Mouse (Mus musculus): Measurements from ENCODE around the gene Arhgef16. TPM values are rescaled to one million over a fixed set of nuclear protein-coding genes. Genes with fewer than 3 reads are reported as not detected.

Gene Arhgef16
- polyA plus RNA-seq, 2 experiments = 4.2 to 6.2 TPM

DNA sequence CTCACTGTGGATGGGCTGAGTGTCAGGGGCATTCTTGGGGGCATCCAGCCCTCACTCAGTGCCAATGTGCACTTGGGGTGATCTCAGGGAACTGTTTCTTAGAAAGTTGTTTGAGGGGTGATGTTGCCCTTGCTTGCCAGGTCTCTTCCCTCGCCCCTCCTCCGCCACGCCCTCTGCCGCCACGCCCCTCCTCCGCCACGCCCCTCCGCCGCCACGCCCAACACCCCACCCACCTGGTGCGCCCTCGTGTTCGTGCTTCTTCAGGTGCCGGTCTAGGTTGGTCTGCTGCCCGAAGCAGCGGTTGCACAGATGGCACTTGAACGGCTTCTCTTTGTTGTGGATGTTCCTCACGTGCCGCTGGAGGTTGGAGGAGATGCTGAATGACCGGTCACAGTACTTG, 27.0 kb upstream of the Arhgef16 start:
- no peak overlapping the region for H3K9ac ChIP-seq (ENCODE audit: low read depth, low read length, severe bottlenecking)
- H3K9me3 ChIP-seq (ENCODE audit: control insufficient read depth, low read length) = no peaks in the 10 kb centered on the region
- H3K27ac ChIP-seq (replicated peaks; ENCODE audit: low read depth, low read length) = no peak overlapping the region
- H3K4me3 ChIP-seq (replicated peaks; ENCODE audit: low read length) = no peak overlapping the region
- H3K4me1 ChIP-seq (ENCODE audit: control insufficient read depth, insufficient read depth, low read length) = peaks cover 12% of the 10 kb centered on the region
- 11% methylated on average over 9 of the region's 20 CpGs for WGBS
- peaks cover 47% of the 10 kb centered on the region for H3K36me3 ChIP-seq (ENCODE audit: control insufficient read depth, insufficient read depth, low read length)
- no peak overlapping the region for H3K4me2 ChIP-seq (replicated peaks; ENCODE audit: low read depth, low read length, severe bottlenecking)
- DNase-seq (ENCODE audit: low spot score) = no peak
- no peak for TF ChIP-seq POLR2A (IDR thresholded peaks at IDR 0.05; ENCODE audit: borderline replicate concordance, extremely low read depth, insufficient read depth, insufficient read length)
- no peak for ATAC-seq (ENCODE audit: low FRiP score, low read depth)
- H3K27me3 ChIP-seq (ENCODE audit: control insufficient read depth, insufficient read depth, low read length) = no peaks in the 10 kb centered on the region

GRCm38 (mm10) chr4:154325410-154325809, 23.9 kb upstream of the Arhgef16 start:
- H3K9ac ChIP-seq (ENCODE audit: low read depth, low read length, severe bottlenecking) = no peak overlapping the region
- H3K4me3 ChIP-seq (replicated peaks; ENCODE audit: low read length) = no peak overlapping the region
- H3K27ac ChIP-seq (replicated peaks; ENCODE audit: low read depth, low read length) = no peak overlapping the region
- DNase-seq (ENCODE audit: low spot score) (no peak), ATAC-seq (ENCODE audit: low FRiP score, low read depth) (no peak)
- H3K9me3 ChIP-seq (ENCODE audit: control insufficient read depth, low read length) = no peaks in the 10 kb centered on the region
- no peaks in the 10 kb centered on the region for H3K27me3 ChIP-seq (ENCODE audit: control insufficient read depth, insufficient read depth, low read length)
- TF ChIP-seq POLR2A (IDR thresholded peaks at IDR 0.05; ENCODE audit: borderline replicate concordance, extremely low read depth, insufficient read depth, insufficient read length) = no peak
- 65% methylated on average over 4 of the region's 4 CpGs for WGBS
- H3K4me2 ChIP-seq (replicated peaks; ENCODE audit: low read depth, low read length, severe bottlenecking) = no peak overlapping the region
- 0 out of 2 replicates have a peak, but pooled peaks cover 4% of the 10 kb centered on the region for H3K4me1 ChIP-seq (ENCODE audit: control insufficient read depth, insufficient read depth, low read length)
- H3K36me3 ChIP-seq (ENCODE audit: control insufficient read depth, insufficient read depth, low read length) = peaks cover 57% of the 10 kb centered on the region

GRCm38 (mm10) chr4:154313622-154313967, 12.1 kb upstream of the Arhgef16 start:
- Histone ChIP-seq H3K4me2 (replicated peaks; ENCODE audit: low read depth, low read length, severe bottlenecking) (no peak overlapping the region), H3K36me3 (ENCODE audit: control insufficient read depth, insufficient read depth, low read length) (peaks cover 5% of the 10 kb centered on the region; the same call in 1 of the 2 replicates), H3K9me3 (ENCODE audit: control insufficient read depth, low read length) (no peaks in the 10 kb centered on the region), H3K27ac (replicated peaks; ENCODE audit: low read depth, low read length) (0 out of 2 replicates have a peak overlapping the region, but pooled peaks have one; percentile 55), H3K4me1 (ENCODE audit: control insufficient read depth, insufficient read depth, low read length) (no peaks in the 10 kb centered on the region), H3K4me3 (replicated peaks; ENCODE audit: low read length) (no peak overlapping the region), H3K27me3 (ENCODE audit: control insufficient read depth, insufficient read depth, low read length) (no peaks in the 10 kb centered on the region), H3K9ac (ENCODE audit: low read depth, low read length, severe bottlenecking) (no peak overlapping the region)
- WGBS = 70% methylated on average over 11 of the region's 11 CpGs
- no peak for TF ChIP-seq POLR2A (IDR thresholded peaks at IDR 0.05; ENCODE audit: borderline replicate concordance, extremely low read depth, insufficient read depth, insufficient read length)
- ATAC-seq (ENCODE audit: low FRiP score, low read depth) (peak; percentile 51; the same call in 1 of the 2 replicates), DNase-seq (ENCODE audit: low spot score) (peak; percentile 38)

DNA sequence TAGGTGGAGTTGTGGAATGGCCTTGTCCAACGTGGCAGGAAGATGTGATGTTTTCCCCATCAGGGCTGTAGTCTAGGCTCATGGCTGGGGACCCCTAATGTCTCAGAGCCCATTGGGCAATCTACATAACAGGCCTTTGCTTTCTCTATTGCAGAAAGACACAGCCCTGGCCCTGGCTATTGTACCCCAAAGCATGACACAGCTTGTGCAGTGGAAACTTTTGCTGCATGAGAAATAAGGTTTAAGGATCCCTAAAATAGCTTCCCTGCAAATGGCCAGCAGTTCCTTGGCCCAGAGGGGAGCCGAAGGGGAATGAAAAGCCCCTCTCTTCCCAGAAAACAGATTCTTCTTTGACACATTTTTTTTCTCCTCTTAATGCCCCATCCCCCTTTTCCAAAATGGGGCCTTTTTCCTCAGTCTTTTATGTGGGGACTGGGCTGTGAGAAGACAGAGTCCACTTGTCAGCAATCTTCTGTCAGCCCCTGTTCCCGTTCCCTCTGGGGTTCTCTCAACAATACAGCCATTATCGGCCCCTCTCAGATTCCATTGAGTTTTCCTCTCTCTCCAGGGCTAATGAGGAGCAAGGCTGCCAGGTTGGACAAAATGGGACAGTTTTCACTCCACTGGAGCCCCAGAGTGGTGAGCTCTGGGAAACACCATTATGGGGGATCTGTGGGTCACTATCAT, 11.6 kb upstream of the Arhgef16 start:
- no peaks in the 10 kb centered on the region for H3K27me3 ChIP-seq (ENCODE audit: control insufficient read depth, insufficient read depth, low read length)
- WGBS = 53% methylated on average over 4 of the region's 4 CpGs
- H3K4me1 ChIP-seq (ENCODE audit: control insufficient read depth, insufficient read depth, low read length) = no peaks in the 10 kb centered on the region
- no peak overlapping the region for H3K4me2 ChIP-seq (replicated peaks; ENCODE audit: low read depth, low read length, severe bottlenecking)
- DNase-seq (ENCODE audit: low spot score) = no peak
- no peaks in the 10 kb centered on the region for H3K9me3 ChIP-seq (ENCODE audit: control insufficient read depth, low read length)
- TF ChIP-seq POLR2A (IDR thresholded peaks at IDR 0.05; ENCODE audit: borderline replicate concordance, extremely low read depth, insufficient read depth, insufficient read length) = no peak
- no peak overlapping the region for H3K4me3 ChIP-seq (replicated peaks; ENCODE audit: low read length)
- ATAC-seq (ENCODE audit: low FRiP score, low read depth) = peak; percentile 53; the same call in 1 of the 2 replicates
- no peak overlapping the region for H3K9ac ChIP-seq (ENCODE audit: low read depth, low read length, severe bottlenecking)
- H3K36me3 ChIP-seq (ENCODE audit: control insufficient read depth, insufficient read depth, low read length) = 0 out of 2 replicates have a peak, but pooled peaks cover 3% of the 10 kb centered on the region
- peak overlapping the region; percentile 65; the same call in 1 of the 2 replicates for H3K27ac ChIP-seq (replicated peaks; ENCODE audit: low read depth, low read length)

DNA sequence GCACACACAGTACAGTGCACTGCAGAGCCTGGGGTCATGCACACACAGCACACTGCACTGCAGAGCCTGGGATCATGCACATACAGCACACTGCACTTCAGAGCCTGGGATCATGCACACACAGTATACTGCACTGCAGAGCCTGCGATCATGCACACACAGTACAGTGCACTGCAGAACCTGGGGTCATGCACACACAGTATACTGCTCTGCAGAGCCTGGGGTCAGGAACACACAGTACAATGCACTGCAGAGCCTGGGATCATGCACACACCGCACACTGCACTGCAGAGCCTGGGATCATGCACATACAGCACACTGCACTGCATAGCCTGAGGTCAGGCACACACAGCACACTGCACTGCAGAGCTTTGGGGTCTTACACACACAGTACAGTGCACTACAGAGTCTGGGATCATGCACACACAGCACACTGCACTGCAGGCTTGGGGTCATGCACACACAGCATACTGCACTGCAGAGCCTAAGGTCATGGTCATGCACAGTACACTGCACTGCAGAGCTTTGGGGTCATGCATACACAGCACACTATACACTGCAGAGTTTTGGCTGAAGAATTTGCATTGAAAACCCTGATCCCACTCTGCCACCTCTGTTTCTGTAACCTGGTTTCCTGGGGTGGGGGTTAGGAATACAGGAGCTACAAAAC, 10.8 kb upstream of the Arhgef16 start:
- no peak overlapping the region for H3K4me3 ChIP-seq (replicated peaks; ENCODE audit: low read length)
- DNase-seq (ENCODE audit: low spot score) (no peak), ATAC-seq (ENCODE audit: low FRiP score, low read depth) (no peak)
- TF ChIP-seq POLR2A (IDR thresholded peaks at IDR 0.05; ENCODE audit: borderline replicate concordance, extremely low read depth, insufficient read depth, insufficient read length) = no peak
- no peaks in the 10 kb centered on the region for H3K27me3 ChIP-seq (ENCODE audit: control insufficient read depth, insufficient read depth, low read length)
- no peaks in the 10 kb centered on the region for H3K4me1 ChIP-seq (ENCODE audit: control insufficient read depth, insufficient read depth, low read length)
- no peak overlapping the region for H3K9ac ChIP-seq (ENCODE audit: low read depth, low read length, severe bottlenecking)
- H3K4me2 ChIP-seq (replicated peaks; ENCODE audit: low read depth, low read length, severe bottlenecking) = no peak overlapping the region
- peak overlapping the region; percentile 65; the same call in 1 of the 2 replicates for H3K27ac ChIP-seq (replicated peaks; ENCODE audit: low read depth, low read length)
- H3K36me3 ChIP-seq (ENCODE audit: control insufficient read depth, insufficient read depth, low read length) = 0 out of 2 replicates have a peak, but pooled peaks cover 3% of the 10 kb centered on the region
- 92% methylated on average over 2 of the region's 2 CpGs for whole genome bisulfite sequencing
- no peaks in the 10 kb centered on the region for H3K9me3 ChIP-seq (ENCODE audit: control insufficient read depth, low read length)

Data from limb, embryonic 14.5 days (tissue).